Mouse (Mus musculus): Measurements from ENCODE around the gene Hist1h3d. TPM values are rescaled to one million over a fixed set of nuclear protein-coding genes. Genes with fewer than 3 reads are reported as not detected.

The Hist1h3d gene
- polyA plus RNA-seq, 2 experiments, result 7.2 to 20.4 TPM

DNA sequence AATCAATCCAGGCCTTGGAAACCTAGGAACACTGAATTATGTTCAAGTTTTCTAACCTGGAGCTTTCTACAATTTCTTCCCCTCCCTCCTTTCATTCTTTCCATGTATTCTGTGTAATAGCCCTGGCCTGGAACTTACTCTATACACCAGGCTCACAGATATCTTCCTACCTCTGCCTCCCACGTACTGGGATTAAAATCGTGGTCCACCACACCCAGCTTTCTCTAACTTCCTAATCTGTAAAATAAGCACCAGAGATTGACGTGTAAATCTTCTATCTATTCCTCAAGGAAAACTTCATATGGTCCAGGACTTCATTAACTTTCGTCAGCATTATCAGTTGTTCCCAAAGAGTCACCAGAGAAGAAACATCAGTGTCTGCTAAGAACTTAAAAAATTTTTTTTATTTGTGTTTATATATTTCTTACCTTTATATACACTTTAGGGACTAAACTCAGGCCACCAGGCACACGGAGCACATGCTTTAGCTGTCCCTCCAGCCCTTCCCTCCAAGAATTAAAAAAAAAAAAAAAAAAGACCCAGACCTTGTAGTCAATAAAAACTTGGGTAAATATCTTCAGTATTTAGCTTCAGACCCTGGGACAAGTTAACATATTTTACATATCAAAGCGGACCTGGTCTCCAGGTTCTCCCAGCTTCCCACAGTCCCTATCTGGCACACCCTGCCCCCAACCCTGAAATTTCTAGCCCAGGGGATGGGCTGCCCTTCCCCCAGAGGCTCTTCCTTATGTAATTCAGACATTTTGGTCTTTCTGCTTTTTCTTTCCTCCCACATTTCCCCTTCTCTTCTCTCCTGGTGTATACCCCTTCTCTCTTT, 6.9 kb downstream of the Hist1h3d start:
- DNase-seq (ENCODE audit: low read depth in 3 of 3, low spot score in 3 of 3) (no peak), ATAC-seq (ENCODE audit: insufficient read depth) (peak; percentile 1; the same call in 1 of the 2 replicates)
- H3K4me2 ChIP-seq (ENCODE audit: low read depth), result peak overlapping the region; percentile 94
- no peak for TF ChIP-seq CTCF (IDR thresholded peaks at IDR 0.05; ENCODE audit: low read depth)
- TF ChIP-seq EP300 (IDR thresholded peaks at IDR 0.05; ENCODE audit: low read depth), result no peak
- peak overlapping the region; percentile 44 to 55 for H3K4me3 ChIP-seq (ENCODE audit: insufficient read depth in 1 of 2, low read depth in 2 of 2, low read length in 2 of 2)
- H3K9ac ChIP-seq (replicated peaks), result peak overlapping the region; percentile 87
- no peaks in the 10 kb centered on the region for H3K27me3 ChIP-seq (ENCODE audit: control insufficient read depth, insufficient read depth, low read length)
- WGBS (ENCODE audit: insufficient replicate concordance), result 8% methylated on average over 6 of the region's 6 CpGs
- no peaks in the 10 kb centered on the region for H3K36me3 ChIP-seq (replicated peaks; ENCODE audit: control insufficient read depth, insufficient read depth, low read depth)
- H3K27ac ChIP-seq, result peak overlapping the region; percentile 88
- peaks cover 32 to 34% of the 10 kb centered on the region in 2 experiments for H3K4me1 ChIP-seq (replicated peaks; ENCODE audit: control insufficient read depth in 2 of 2, insufficient read depth in 2 of 2, low read length in 1 of 2)
- H3K9me3 ChIP-seq (ENCODE audit: control insufficient read depth, low read length), result no peaks in the 10 kb centered on the region

DNA sequence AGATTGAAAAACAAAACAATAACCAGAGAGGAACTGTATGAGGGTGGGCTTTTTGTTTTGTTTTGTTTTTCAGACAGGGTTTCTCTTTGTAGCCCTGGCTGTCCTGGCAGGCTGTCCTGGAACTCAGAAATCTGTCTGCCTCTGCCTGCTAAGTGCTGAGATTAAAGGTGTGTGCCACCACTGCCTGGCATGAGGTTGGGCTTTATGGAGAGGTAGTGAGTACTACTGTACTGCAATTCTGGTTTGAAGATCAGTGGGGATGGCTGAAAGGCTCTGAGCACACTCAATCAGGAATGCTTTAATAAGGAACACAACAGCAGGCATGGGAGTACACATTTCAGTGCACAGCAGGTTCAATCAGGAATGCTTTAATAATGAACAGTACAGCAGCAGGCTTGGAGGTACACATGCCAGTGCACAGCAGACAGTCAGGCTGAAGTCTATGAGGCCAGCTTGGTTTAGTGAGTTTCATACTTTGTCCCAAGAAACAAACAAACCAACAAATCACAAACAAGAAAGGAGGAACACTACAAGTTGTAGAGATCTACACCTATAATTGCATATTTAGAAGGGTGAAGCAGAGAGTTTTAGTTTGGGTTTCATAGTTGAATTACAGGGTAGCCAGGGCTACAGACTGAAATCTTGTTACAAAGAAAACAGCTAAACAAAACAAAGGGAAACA, 8.0 kb downstream of the Hist1h3d start:
- TF ChIP-seq EP300 (IDR thresholded peaks at IDR 0.05; ENCODE audit: low read depth) (no peak), CTCF (IDR thresholded peaks at IDR 0.05; ENCODE audit: low read depth) (no peak)
- H3K27me3 ChIP-seq (ENCODE audit: control insufficient read depth, insufficient read depth, low read length), result no peaks in the 10 kb centered on the region
- no peaks in the 10 kb centered on the region for H3K9me3 ChIP-seq (ENCODE audit: control insufficient read depth, low read length)
- peak overlapping the region; percentile 87 for H3K9ac ChIP-seq (replicated peaks)
- peak overlapping the region; percentile 88 for H3K27ac ChIP-seq
- peaks cover 31 to 33% of the 10 kb centered on the region in 2 experiments for H3K4me1 ChIP-seq (replicated peaks; ENCODE audit: control insufficient read depth in 2 of 2, insufficient read depth in 2 of 2, low read length in 1 of 2)
- ATAC-seq (ENCODE audit: insufficient read depth) (no peak), DNase-seq (ENCODE audit: low read depth in 3 of 3, low spot score in 3 of 3) (no peak)
- H3K4me2 ChIP-seq (ENCODE audit: low read depth), result peak overlapping the region; percentile 94
- H3K4me3 ChIP-seq (ENCODE audit: insufficient read depth in 1 of 2, low read depth in 2 of 2, low read length in 2 of 2), result peak overlapping the region; percentile 20 to 55
- no peaks in the 10 kb centered on the region for H3K36me3 ChIP-seq (replicated peaks; ENCODE audit: control insufficient read depth, insufficient read depth, low read depth)

DNA sequence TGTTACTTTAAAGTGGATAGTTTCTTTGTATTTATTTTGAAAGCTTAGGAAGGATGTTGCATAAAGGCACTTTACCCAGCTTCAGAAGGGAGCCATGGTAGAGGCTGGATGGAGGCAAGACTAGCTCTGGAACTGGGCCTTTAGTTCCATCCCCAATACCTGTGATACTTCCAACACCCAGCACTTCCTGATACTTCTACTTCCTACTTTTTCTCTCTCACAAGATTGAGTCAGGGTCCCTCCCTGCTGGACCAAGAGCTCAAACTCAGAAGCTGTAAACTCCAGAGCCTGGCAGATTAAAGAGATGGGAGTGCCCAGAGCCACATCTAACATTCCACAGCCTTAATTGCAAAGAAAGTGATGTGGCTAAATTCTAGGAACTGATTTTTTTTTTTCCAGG, 8.8 kb downstream of the Hist1h3d start:
- H3K36me3 ChIP-seq (replicated peaks; ENCODE audit: control insufficient read depth, insufficient read depth, low read depth), result no peaks in the 10 kb centered on the region
- H3K4me3 ChIP-seq (ENCODE audit: insufficient read depth in 1 of 2, low read depth in 2 of 2, low read length in 2 of 2), result peak overlapping the region; percentile 55 to 78
- ATAC-seq (ENCODE audit: insufficient read depth), result no peak
- H3K9me3 ChIP-seq (ENCODE audit: control insufficient read depth, low read length), result no peaks in the 10 kb centered on the region
- TF ChIP-seq CTCF (IDR thresholded peaks at IDR 0.05; ENCODE audit: low read depth), result no peak
- TF ChIP-seq EP300 (IDR thresholded peaks at IDR 0.05; ENCODE audit: low read depth), result 0 out of 2 replicates have a peak, but pooled peaks have one; percentile 10
- peak overlapping the region; percentile 87 for H3K9ac ChIP-seq (replicated peaks)
- no peaks in the 10 kb centered on the region for H3K27me3 ChIP-seq (ENCODE audit: control insufficient read depth, insufficient read depth, low read length)
- peak overlapping the region; percentile 88 for H3K27ac ChIP-seq
- peaks cover 29 to 33% of the 10 kb centered on the region in 2 experiments for H3K4me1 ChIP-seq (replicated peaks; ENCODE audit: control insufficient read depth in 2 of 2, insufficient read depth in 2 of 2, low read length in 1 of 2)
- peak overlapping the region; percentile 94 for H3K4me2 ChIP-seq (ENCODE audit: low read depth)
- no peak for DNase-seq (ENCODE audit: low read depth in 3 of 3, low spot score in 3 of 3)

DNA sequence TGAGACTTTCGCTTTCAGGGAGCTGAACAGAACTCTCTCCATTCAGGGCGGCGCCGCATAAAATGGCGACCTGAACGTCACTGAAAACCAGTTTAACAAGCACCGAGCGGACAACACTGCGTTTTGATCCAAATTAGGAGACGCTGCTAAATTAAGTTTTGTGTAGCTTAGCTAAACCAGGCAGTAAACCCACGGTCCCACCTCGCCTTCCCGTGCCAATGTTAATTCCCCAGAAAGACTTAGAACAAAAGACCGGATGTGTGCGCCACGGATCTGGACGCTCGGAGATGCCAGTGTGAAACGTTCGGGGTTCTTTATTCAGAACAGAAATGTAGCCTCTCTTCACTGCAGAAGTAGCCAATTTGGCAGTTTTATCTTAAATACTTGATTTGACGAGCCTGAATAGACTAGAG, 9.5 kb downstream of the Hist1h3d start:
- peak in 1 of 3 experiments; percentile 85 for DNase-seq (ENCODE audit: low read depth in 3 of 3, low spot score in 3 of 3)
- Histone ChIP-seq H3K4me1 (replicated peaks; ENCODE audit: control insufficient read depth in 2 of 2, insufficient read depth in 2 of 2, low read length in 1 of 2) (peaks cover 29 to 33% of the 10 kb centered on the region in 2 experiments), H3K9ac (replicated peaks) (peak overlapping the region; percentile 87), H3K9me3 (ENCODE audit: control insufficient read depth, low read length) (no peaks in the 10 kb centered on the region), H3K27ac (peak overlapping the region; percentile 88), H3K4me2 (ENCODE audit: low read depth) (peak overlapping the region; percentile 94), H3K4me3 (ENCODE audit: insufficient read depth in 1 of 2, low read depth in 2 of 2, low read length in 2 of 2) (peak overlapping the region; percentile 55 to 78), H3K27me3 (ENCODE audit: control insufficient read depth, insufficient read depth, low read length) (no peaks in the 10 kb centered on the region), H3K36me3 (replicated peaks; ENCODE audit: control insufficient read depth, insufficient read depth, low read depth) (no peaks in the 10 kb centered on the region)
- under 1% methylated on average over 21 of the region's 21 CpGs for WGBS (ENCODE audit: insufficient replicate concordance)
- no peak for TF ChIP-seq CTCF (IDR thresholded peaks at IDR 0.05; ENCODE audit: low read depth)
- no peak for TF ChIP-seq EP300 (IDR thresholded peaks at IDR 0.05; ENCODE audit: low read depth)
- peak; percentile 4; the same call in 1 of the 2 replicates for ATAC-seq (ENCODE audit: insufficient read depth)

Data from liver, embryonic 14.5 days (tissue).